Mouse (Mus musculus) midbrain, embryonic 13.5 days (tissue): ENCODE results near the gene Rabggtb. TPM values are rescaled to one million over a fixed set of nuclear protein-coding genes. Genes with fewer than 3 reads are reported as not detected.
"Not testable (repeated sequence)": the region's sequence is repeated elsewhere in the genome, so short reads cannot be mapped to it uniquely, and the experiment has no call there.

Experiments used
- ATAC-seq: fragments of 200-750 bp; cut with Nextera tagmentation; 2 replicates; pipeline ENCODE4 v1.8.0; 2017; ENCODE audit warnings: mild to moderate bottlenecking, moderate TSS enrichment, moderate library complexity
- H3K27ac ChIP-seq: fragments of 300-500 bp; sonication (generic); 2 replicates; pipeline ENCODE4 v1.5.1; 2015; ENCODE audit warnings: inconsistent platforms, mild to moderate bottlenecking, moderate library complexity
- H3K27me3 ChIP-seq: fragments of 300-500 bp; sonication (generic); 2 replicates; pipeline ENCODE4 v1.6.1; 2015; ENCODE audit warnings: mild to moderate bottlenecking, inconsistent platforms
- H3K36me3 ChIP-seq: fragments of 300-500 bp; sonication (generic); 2 replicates; pipeline ENCODE4 v1.6.1; 2015; ENCODE audit warnings: mild to moderate bottlenecking, inconsistent platforms
- H3K4me1 ChIP-seq: fragments of 300-500 bp; sonication (generic); replicated peaks from 2 replicates; pipeline ENCODE4 v1.6.1; 2015; ENCODE audit warnings: inconsistent platforms
- H3K4me2 ChIP-seq: fragments of 300-500 bp; sonication (generic); replicated peaks from 2 replicates; pipeline ENCODE4 v1.6.1; 2015; ENCODE audit warnings: moderate library complexity, mild to moderate bottlenecking, inconsistent platforms
- H3K4me3 ChIP-seq: fragments of 300-500 bp; sonication (generic); replicated peaks from 2 replicates; pipeline ENCODE4 v1.5.1; 2015; ENCODE audit warnings: mild to moderate bottlenecking, inconsistent platforms
- H3K9ac ChIP-seq: fragments of 300-500 bp; sonication (generic); replicated peaks from 2 replicates; pipeline ENCODE4 v1.6.1; 2015; ENCODE audit warnings: mild to moderate bottlenecking, inconsistent platforms
- H3K9me3 ChIP-seq: fragments of 300-500 bp; sonication (generic); 2 replicates; pipeline ENCODE4 v1.6.1; 2016; ENCODE audit warnings: mild to moderate bottlenecking, inconsistent platforms
- WGBS: fragments of 180-500 bp; shearing (Covaris S2); methylation state at CpG from one replicate; pipeline ENCODE4 v1.1.7; 2015; 5-methylcytosine and 5-hydroxymethylcytosine counted together
- polyA plus RNA-seq: library from polyadenylated mRNA; unstranded; fragments of >200 nt; fragmentation: Nextera tagmentation; extraction: Ambion mirVana; gene quantifications from 2 replicates; pipeline ENCODE4 v1.2.1, GENCODE M21; 2015

Gene Rabggtb
- polyA plus RNA-seq, 1 experiment from 2014 or later = 42.4 TPM

DNA sequence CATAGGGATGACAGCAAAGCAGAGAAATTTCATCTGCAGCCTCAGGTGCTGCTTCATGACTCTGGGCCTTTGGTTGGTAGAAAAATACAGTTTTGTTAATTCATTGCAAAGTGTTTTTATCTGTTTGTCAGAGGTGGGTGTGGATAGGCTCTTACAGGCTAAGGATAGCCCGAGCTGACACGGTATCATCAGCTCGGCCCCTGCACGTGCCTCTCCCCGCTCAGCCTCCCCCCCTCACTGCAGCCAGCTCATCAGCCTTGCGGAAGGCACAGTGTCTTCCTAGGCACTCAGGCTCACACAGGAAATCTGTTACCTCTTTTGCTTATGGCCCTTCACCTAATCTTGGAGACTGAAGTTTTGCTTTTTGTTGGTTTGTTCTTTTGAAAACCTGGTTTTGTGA lies 24.7 kb downstream of the Rabggtb start:
- 84% methylated on average over 6 of the region's 6 CpGs for WGBS
- H3K27ac ChIP-seq = no peak overlapping the region
- H3K4me1 ChIP-seq = no peaks in the 10 kb centered on the region
- no peaks in the 10 kb centered on the region for H3K9me3 ChIP-seq
- H3K4me3 ChIP-seq = no peak overlapping the region
- no peak overlapping the region for H3K4me2 ChIP-seq
- H3K36me3 ChIP-seq = no peaks in the 10 kb centered on the region
- H3K9ac ChIP-seq = no peak overlapping the region
- H3K27me3 ChIP-seq = no peaks in the 10 kb centered on the region
- ATAC-seq = no peak

- ATAC-seq = no peak
- Histone ChIP-seq H3K4me3 (no peak overlapping the region), H3K9ac (no peak overlapping the region), H3K9me3 (no peaks in the 10 kb centered on the region), H3K4me1 (no peaks in the 10 kb centered on the region), H3K36me3 (no peaks in the 10 kb centered on the region), H3K4me2 (no peak overlapping the region), H3K27ac (no peak overlapping the region), H3K27me3 (no peaks in the 10 kb centered on the region)
These were observed 26.5 kb downstream of the Rabggtb start for GRCm38 (mm10) chr3:153886296-153886695.

DNA sequence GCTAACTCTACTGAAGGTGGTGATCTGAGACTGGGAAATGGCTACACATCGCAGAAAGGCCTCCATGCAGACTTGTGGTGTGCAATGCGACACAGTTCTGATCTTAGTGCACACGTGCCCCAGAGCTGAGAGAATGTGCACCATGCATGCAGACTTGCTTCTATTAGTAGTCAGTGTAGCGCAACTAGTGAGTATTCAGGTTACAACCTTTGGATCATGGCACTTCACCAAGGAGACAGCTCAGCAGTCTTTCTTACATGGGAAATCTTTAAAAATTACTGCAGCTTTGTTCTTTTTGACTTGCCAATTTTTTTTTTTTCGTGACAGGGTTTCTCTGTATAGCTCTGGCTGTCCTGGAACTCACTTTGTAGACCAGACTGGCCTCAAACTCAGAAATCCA lies 41.4 kb downstream of the Rabggtb start:
- H3K4me3 ChIP-seq = no peak overlapping the region
- no peak overlapping the region for H3K27ac ChIP-seq
- no peaks in the 10 kb centered on the region for H3K9me3 ChIP-seq
- no peaks in the 10 kb centered on the region for H3K27me3 ChIP-seq
- ATAC-seq = no peak
- 80% methylated on average over 5 of the region's 5 CpGs for WGBS
- H3K36me3 ChIP-seq = no peaks in the 10 kb centered on the region
- no peaks in the 10 kb centered on the region for H3K4me1 ChIP-seq
- H3K4me2 ChIP-seq = no peak overlapping the region
- no peak overlapping the region for H3K9ac ChIP-seq

DNA sequence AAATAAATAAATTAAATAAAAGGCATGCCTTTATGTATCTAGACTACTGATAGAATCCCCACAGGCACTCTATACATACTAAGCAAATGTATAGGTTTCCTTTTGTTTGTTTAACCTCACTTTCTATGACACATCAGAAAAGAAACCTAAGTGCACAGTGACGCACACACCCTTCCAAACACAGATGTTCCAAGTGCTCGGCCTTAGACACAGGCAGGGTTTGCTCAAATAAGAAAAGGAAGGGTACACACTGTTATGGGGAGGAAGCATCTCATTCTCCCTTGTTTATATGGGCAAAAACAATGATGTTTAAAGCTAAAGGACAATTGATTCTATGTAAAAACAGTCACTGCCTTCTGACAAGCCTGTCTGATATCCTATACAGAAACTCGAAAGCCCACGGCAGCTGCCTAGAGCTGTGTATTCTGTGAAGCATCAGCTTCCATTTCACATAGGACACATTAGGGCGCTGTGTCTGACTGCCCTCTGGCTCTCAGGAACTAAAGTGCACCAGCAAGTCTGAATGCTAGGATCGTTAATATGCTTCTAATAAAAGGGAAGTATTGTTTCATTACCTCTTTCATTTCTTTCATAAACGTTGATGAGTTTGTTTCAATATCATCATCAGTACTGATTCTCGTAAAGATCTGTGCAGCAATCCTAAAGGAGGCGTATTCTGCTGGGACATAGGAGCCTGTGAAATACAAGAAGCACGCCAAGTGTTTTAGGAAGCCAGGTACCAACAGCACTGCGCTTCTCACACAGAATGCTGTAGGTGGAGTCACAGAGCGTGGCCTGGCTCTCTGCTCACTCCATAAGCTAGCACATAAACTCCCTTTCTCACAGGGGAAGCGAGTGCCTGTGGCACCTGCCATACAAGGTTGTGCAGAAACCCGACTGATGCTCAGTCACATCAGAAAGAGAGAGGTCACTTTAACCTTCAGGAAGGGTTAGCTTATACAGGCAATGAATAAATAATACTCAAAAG lies 45.4 kb downstream of the Rabggtb start:
- Histone ChIP-seq H3K36me3 (no peaks in the 10 kb centered on the region), H3K27me3 (no peaks in the 10 kb centered on the region), H3K9me3 (no peaks in the 10 kb centered on the region), H3K4me1 (no peaks in the 10 kb centered on the region), H3K9ac (no peak overlapping the region), H3K27ac (no peak overlapping the region), H3K4me3 (no peak overlapping the region), H3K4me2 (no peak overlapping the region)
- no peak for ATAC-seq
- WGBS = 78% methylated on average over 14 of the region's 14 CpGs

GRCm38 (mm10) chr3:153864636-153865429 lies 48.0 kb downstream of the Rabggtb start:
- 89% methylated on average over 4 of the region's 4 CpGs for WGBS
- H3K4me2 ChIP-seq = no peak overlapping the region
- H3K27me3 ChIP-seq = no peaks in the 10 kb centered on the region
- no peak overlapping the region for H3K4me3 ChIP-seq
- ATAC-seq = no peak
- no peaks in the 10 kb centered on the region for H3K9me3 ChIP-seq
- H3K9ac ChIP-seq = no peak overlapping the region
- H3K27ac ChIP-seq = no peak overlapping the region
- H3K36me3 ChIP-seq = no peaks in the 10 kb centered on the region
- H3K4me1 ChIP-seq = no peaks in the 10 kb centered on the region

DNA sequence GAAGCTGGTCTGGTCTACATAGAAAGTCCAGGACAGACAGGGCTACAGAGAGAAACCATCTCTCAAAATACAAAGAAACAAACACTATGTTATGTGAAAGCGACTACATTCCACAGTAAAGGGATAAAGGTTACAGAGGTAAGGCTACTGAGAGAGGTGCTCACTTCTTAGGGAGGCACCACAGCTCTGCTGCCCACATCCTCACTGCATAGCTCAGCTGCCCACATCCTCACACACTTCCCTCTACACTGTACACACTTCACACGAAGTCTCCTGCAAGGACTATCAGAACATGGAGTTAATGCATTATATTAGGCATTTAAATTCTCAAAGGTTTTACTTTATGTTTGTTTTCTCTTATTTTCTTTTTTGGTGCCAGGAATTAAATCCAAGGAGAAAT lies 49.0 kb downstream of the Rabggtb start:
- no peak overlapping the region for H3K4me2 ChIP-seq
- WGBS = 84% methylated on average over 2 of the region's 2 CpGs
- H3K4me1 ChIP-seq = no peaks in the 10 kb centered on the region
- H3K9ac ChIP-seq = no peak overlapping the region
- no peak for ATAC-seq
- no peaks in the 10 kb centered on the region for H3K27me3 ChIP-seq
- no peak overlapping the region for H3K27ac ChIP-seq
- H3K9me3 ChIP-seq = no peaks in the 10 kb centered on the region
- no peaks in the 10 kb centered on the region for H3K36me3 ChIP-seq
- no peak overlapping the region for H3K4me3 ChIP-seq

DNA sequence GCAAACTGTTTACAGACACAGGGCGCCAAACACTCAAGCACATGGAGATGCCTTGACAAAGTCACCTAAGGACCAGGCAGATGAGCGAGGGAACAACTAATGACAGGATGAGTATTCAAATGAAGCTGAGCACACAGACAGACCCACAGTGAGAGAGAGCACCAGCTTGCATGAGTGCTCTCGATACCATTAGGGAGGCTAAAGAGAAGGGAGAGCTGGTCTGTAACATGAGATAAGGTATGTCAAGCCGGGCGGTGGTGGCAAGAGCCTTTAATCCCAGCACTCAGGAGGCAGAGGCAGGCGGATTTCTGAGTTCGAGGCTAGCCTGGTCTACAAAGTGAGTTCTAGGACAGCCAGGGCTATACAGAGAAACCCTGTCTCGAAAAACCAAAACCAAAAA lies 52.4 kb downstream of the Rabggtb start:
- H3K27ac ChIP-seq, H3K27me3 ChIP-seq, ATAC-seq, H3K4me1 ChIP-seq, H3K4me3 ChIP-seq, H3K9me3 ChIP-seq, H3K9ac ChIP-seq, H3K4me2 ChIP-seq, H3K36me3 ChIP-seq: not testable (repeated sequence)
- WGBS = 92% methylated on average over 8 of the region's 8 CpGs

GRCm38 (mm10) chr3:153858350-153859001 lies 54.3 kb downstream of the Rabggtb start:
- H3K27me3 ChIP-seq = no peaks in the 10 kb centered on the region
- no peak overlapping the region for H3K27ac ChIP-seq
- H3K9me3 ChIP-seq = no peaks in the 10 kb centered on the region
- WGBS = 87% methylated on average over 10 of the region's 10 CpGs
- no peak overlapping the region for H3K4me3 ChIP-seq
- no peak overlapping the region for H3K9ac ChIP-seq
- no peaks in the 10 kb centered on the region for H3K4me1 ChIP-seq
- no peaks in the 10 kb centered on the region for H3K36me3 ChIP-seq
- H3K4me2 ChIP-seq = no peak overlapping the region
- no peak for ATAC-seq

Other genes starting within 250 kb of the Rabggtb start
- gene St6galnac3, start 187.8 kb downstream of the Rabggtb start, polyA plus RNA-seq = 24.1 and 26.7 TPM in 2 replicates
- 0.08 TPM in 1 of 2 replicates, not detected in the other for gene Asb17, start 68.8 kb downstream of the Rabggtb start, polyA plus RNA-seq
- gene Msh4, start 6.9 kb downstream of the Rabggtb start, polyA plus RNA-seq = 0.13 and 0.14 TPM in 2 replicates
- 50.6 and 53.7 TPM in 2 replicates for gene Acadm, start 31.6 kb upstream of the Rabggtb start, polyA plus RNA-seq
- 6.8 and 7.4 TPM in 2 replicates for gene Slc44a5, start 60.4 kb upstream of the Rabggtb start, polyA plus RNA-seq